Mouse (Mus musculus) heart, embryonic 12.5 days (tissue): ENCODE measurements around the gene Actl9. TPM values are rescaled to one million over a fixed set of nuclear protein-coding genes. Genes with fewer than 3 reads are reported as not detected.

Source experiments
- polyA plus RNA-seq: library from polyadenylated mRNA; unstranded; fragments of >200 nt; fragmentation: Nextera tagmentation; extraction: Ambion mirVana; gene quantifications from 2 replicates; pipeline ENCODE4 v1.2.1, GENCODE M21; 2016

Actl9 gene
- polyA plus RNA-seq, 1 experiment from 2014 or later: not detected

Other genes starting within 250 kb of the Actl9 start
- gene Olfr239, start 241.6 kb upstream of the Actl9 start, polyA plus RNA-seq: not detected in 2 replicates
- gene Olfr1564, start 211.2 kb upstream of the Actl9 start, polyA plus RNA-seq: 0.05 TPM in 1 of 2 replicates, not detected in the other
- gene Zfp955a, start 177.8 kb upstream of the Actl9 start, polyA plus RNA-seq: 13.0 and 15.3 TPM in 2 replicates
- not detected in 2 replicates for gene Olfr63, start 168.2 kb upstream of the Actl9 start, polyA plus RNA-seq
- gene Zfp955b, start 143.4 kb upstream of the Actl9 start, polyA plus RNA-seq: 8.8 and 9.2 TPM in 2 replicates
- 6.5 and 6.6 TPM in 2 replicates for gene Zfp81, start 74.0 kb upstream of the Actl9 start, polyA plus RNA-seq
- 8.0 and 8.1 TPM in 2 replicates for gene Zfp101, start 38.3 kb upstream of the Actl9 start, polyA plus RNA-seq
- 44.1 and 49.0 TPM in 2 replicates for gene Adamts10, start 91.3 kb downstream of the Actl9 start, polyA plus RNA-seq
- gene Myo1f, start 122.8 kb downstream of the Actl9 start, polyA plus RNA-seq: 1.6 and 1.9 TPM in 2 replicates
- 31.6 and 32.4 TPM in 2 replicates for gene Zfp414, start 196.2 kb downstream of the Actl9 start, polyA plus RNA-seq
- gene Pram1, start 205.2 kb downstream of the Actl9 start, polyA plus RNA-seq: 0.14 and 0.67 TPM in 2 replicates